Mouse (Mus musculus): Measurements from ENCODE around the gene Sbk3. TPM values are rescaled to one million over a fixed set of nuclear protein-coding genes. Genes with fewer than 3 reads are reported as not detected.
"Not testable (repeated sequence)": the region's sequence is repeated elsewhere in the genome, so short reads cannot be mapped to it uniquely, and the experiment has no call there.

Gene Sbk3
- polyA plus RNA-seq (2016; fragmentation: Nextera tagmentation; extraction: Ambion mirVana), result not detected in 2 replicates

DNA sequence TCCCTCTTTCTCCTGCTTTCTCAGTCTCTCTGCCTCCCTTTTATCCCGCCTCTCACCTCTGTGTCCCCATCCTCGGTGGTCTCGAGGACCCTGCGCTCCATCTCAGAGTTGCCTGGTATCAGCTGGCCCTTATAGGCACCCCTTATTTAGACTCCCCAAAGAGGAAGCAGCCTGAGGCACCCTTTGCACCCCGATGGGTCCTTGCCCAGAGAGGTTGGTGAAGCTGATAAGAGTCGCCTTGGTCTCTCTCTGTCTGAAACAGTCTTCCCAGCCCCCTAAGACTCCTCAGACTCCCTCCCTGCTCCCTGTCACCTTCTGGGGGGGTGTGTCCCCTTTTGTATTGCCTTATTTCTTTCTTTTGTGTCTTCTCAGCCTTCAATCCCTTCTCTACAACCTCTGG lies at the start of gene Sbk3:
Sbk3 (minus strand) TSS at position 101 of the 400 bp plus-strand sequence.
- Histone ChIP-seq H3K27me3 (ENCODE audit: low read depth, poor library complexity, severe bottlenecking) (no peaks in the 10 kb centered on the region), H3K4me3 (no peak within 1 kb of the TSS), H3K9me3 (replicated peaks) (no peaks in the 10 kb centered on the region), H3K27ac (no peak within 1 kb of the TSS), H3K4me1 (peaks cover 3% of the 10 kb centered on the region; the same call in 1 of the 2 replicates), H3K36me3 (no peaks in the 10 kb centered on the region)
- WGBS, result 51% methylated on average over 6 of the region's 6 CpGs
- no peak for DNase-seq (ENCODE audit: low spot score)

DNA sequence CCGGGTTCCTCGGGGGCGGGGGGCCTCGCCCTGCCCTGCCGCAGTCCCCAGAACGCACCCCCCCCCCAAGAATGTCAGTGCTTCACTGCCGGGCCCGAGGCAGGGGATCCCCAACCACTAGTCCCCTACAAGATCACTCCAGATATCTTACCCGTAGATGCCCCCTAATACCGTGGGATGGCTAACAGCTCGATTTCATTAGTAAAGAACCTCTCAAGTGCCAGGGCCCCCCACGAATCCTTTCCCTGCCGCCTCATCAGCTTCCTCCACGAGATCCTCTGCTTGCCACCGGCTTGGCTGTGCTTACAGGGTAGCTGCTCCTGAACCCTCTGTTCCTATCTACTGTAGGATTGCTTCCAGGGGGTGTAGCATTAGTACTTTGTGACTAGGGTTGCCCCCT lies 49.7 kb upstream of the Sbk3 start:
- Histone ChIP-seq H3K36me3 (peaks cover 60% of the 10 kb centered on the region), H3K27ac (peak overlapping the region; percentile 97), H3K4me1 (peaks cover 21% of the 10 kb centered on the region), H3K4me3 (peak overlapping the region; percentile 84), H3K9me3 (replicated peaks) (no peaks in the 10 kb centered on the region), H3K27me3 (ENCODE audit: low read depth, poor library complexity, severe bottlenecking) (no peaks in the 10 kb centered on the region)
- no peak for DNase-seq (ENCODE audit: low spot score)
- WGBS, result under 1% methylated on average over 14 of the region's 15 CpGs

DNA sequence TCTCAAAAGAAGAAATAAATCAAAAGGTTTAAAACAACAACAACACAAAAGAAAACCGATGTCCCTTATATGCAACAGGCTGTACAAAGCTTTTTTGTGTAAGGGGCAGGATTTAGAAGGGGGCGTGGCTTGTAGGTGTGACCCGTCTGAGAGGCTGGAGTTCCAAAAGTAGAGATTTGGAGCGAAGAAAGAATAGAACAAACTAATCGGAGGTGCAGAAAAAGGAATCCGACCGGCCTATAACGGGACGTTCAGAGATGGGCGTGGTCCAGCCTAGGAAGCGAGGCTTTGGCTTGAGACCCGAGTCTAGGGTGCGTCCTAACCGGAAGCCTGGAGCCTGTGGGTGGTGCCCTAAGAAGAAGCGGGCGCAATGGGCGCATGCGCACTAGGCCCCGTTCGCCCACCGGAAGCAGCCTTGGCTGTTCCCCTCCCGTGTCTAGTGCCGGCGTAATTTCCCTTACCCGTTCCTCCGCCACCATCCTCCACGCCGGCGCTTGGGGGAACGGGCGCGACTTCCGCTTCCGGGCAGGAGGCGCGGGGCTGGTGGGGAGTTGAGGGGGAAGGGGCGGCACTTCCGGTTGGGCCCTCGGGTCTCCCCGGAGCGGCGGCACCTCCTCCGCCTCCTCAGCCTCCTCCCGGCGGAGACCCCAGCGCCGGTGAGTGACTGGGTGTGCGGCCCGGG lies 49.2 kb upstream of the Sbk3 start, which contains the start of the genes Zfp865 and Ccdc106:
Zfp865 (plus strand) TSS at position 377 of the 682 bp plus-strand sequence.
Ccdc106 (plus strand) TSS at position 554 of the 682 bp plus-strand sequence.
- DNase-seq (ENCODE audit: low spot score), result peak; percentile 100
- Histone ChIP-seq H3K27me3 (ENCODE audit: low read depth, poor library complexity, severe bottlenecking) (no peaks in the 10 kb centered on the region), H3K4me3 (peak within 1 kb of the TSS; percentile 84), H3K27ac (peak within 1 kb of the TSS; percentile 97), H3K9me3 (replicated peaks) (no peaks in the 10 kb centered on the region), H3K36me3 (peaks cover 54% of the 10 kb centered on the region), H3K4me1 (peaks cover 24% of the 10 kb centered on the region)
- under 1% methylated on average over 49 of the region's 49 CpGs for WGBS

DNA sequence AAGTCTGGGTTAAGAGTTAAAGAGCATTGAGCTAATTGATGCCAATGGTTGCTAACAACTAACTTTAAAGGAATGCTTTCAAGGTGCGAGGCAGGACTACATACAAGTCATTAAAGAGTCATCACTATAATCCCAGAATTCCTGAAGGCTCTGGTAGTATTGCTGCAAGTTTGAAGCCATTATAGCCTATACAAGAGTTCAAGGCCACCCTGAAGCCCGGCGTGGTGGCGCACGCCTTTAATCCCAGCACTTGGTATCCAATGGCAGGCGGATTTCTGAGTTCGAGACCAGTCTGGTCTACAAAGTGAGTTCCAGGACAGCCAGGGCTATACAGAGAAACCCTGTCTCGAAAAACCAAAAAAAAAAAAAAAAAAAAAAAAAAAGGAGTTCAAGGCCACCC lies 48.6 kb upstream of the Sbk3 start:
- DNase-seq (ENCODE audit: low spot score); H3K9me3 ChIP-seq (replicated peaks); H3K27me3 ChIP-seq (ENCODE audit: low read depth, poor library complexity, severe bottlenecking): not testable (repeated sequence)
- H3K36me3 ChIP-seq, result peaks cover 49% of the 10 kb centered on the region
- peak overlapping the region; percentile 84 for H3K4me3 ChIP-seq
- 26% methylated on average over 8 of the region's 8 CpGs for WGBS
- peaks cover 24% of the 10 kb centered on the region for H3K4me1 ChIP-seq
- H3K27ac ChIP-seq, result peak overlapping the region; percentile 97

DNA sequence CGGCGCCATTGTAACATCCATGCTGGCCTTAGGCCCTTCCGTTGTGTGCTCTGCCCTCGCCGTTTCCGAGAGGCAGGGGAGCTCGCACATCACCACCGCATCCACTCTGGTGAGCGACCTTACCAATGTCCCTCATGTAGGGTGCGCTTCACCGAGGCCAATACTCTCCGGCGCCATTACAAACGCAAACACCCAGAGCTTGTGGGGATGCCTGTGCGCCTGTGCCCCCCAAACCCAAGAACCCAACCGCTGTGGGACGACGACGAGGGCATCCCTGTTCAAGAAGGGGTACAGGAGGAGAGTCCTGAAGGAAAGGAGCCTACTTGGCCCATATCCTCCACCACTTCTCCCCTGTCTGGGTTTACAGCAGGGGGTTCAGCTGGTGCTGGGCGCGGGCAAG lies 47.0 kb upstream of the Sbk3 start:
- Histone ChIP-seq H3K9me3 (replicated peaks) (no peaks in the 10 kb centered on the region), H3K27me3 (ENCODE audit: low read depth, poor library complexity, severe bottlenecking) (no peaks in the 10 kb centered on the region), H3K4me3 (no peak overlapping the region; the same call in 1 of the 2 replicates), H3K36me3 (peaks cover 35% of the 10 kb centered on the region), H3K27ac (no peak overlapping the region), H3K4me1 (peaks cover 28% of the 10 kb centered on the region)
- DNase-seq (ENCODE audit: low spot score), result no peak
- 96% methylated on average over 21 of the region's 21 CpGs for WGBS

DNA sequence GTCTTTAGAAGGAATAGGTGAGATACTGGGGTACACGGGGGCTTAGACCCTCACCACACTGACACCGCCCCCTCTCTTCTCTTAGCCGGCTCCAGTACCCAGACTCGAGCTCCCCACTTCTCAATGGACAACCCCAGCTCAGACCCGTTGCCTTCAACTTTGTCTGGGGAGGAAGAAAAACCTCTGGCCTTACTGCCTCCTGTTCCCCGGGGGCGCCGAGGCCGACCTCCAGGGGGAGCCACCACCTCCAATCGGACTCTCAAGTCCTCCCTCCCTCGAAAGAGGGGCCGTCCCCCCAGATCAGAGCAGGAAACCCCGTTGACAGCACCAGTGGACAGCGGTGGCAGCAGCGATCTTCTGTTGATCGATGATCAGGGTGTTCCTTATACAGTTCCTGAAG lies 46.4 kb upstream of the Sbk3 start:
- Histone ChIP-seq H3K27ac (no peak overlapping the region), H3K4me3 (no peak overlapping the region), H3K9me3 (replicated peaks) (no peaks in the 10 kb centered on the region), H3K36me3 (peaks cover 35% of the 10 kb centered on the region), H3K4me1 (peaks cover 28% of the 10 kb centered on the region), H3K27me3 (ENCODE audit: low read depth, poor library complexity, severe bottlenecking) (no peaks in the 10 kb centered on the region)
- DNase-seq (ENCODE audit: low spot score), result no peak
- 91% methylated on average over 16 of the region's 16 CpGs for WGBS

DNA sequence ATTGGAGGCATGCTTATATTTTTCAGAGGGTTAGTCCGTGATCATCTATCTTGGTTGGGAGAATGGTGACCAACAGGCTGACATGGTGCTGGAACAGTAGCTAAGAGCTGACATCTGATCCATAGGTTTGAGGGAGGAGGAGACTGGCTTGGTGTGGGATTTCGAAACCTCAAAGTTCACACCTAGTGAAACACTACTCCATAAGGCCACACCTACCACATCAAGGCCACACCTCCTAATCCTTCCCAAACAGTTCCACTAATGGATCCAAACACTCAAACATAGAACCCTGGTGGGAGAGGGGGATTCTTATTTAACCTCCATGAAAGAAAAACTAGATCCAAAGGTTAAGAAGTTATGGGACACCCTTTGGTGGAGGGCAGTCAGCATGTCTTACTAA lies 46.0 kb upstream of the Sbk3 start:
- peaks cover 26% of the 10 kb centered on the region for H3K4me1 ChIP-seq
- WGBS, result 96% methylated on average over 2 of the region's 2 CpGs
- no peak overlapping the region for H3K27ac ChIP-seq
- H3K27me3 ChIP-seq (ENCODE audit: low read depth, poor library complexity, severe bottlenecking), result no peaks in the 10 kb centered on the region
- no peak overlapping the region for H3K4me3 ChIP-seq
- no peak for DNase-seq (ENCODE audit: low spot score)
- H3K36me3 ChIP-seq, result peaks cover 35% of the 10 kb centered on the region
- no peaks in the 10 kb centered on the region for H3K9me3 ChIP-seq (replicated peaks)

DNA sequence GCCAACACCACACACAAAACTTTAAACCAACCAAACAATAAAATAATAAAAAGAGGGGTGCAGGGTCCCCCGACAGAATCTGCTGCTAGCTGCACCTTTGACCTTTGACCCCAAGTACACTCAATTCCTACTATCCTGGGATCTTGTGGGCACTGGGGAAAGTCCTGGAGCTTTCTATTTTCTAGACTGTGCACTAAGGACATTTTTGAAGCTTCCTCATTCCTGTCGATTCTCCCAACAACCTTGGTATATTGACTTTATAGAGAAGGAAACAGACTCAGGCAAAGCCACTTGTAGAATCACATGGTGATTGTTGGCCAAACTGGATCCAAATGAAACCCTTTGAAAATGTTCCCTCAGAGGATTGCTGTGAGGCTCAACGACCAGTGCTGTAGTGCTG lies 45.1 kb upstream of the Sbk3 start:
- no peaks in the 10 kb centered on the region for H3K9me3 ChIP-seq (replicated peaks)
- no peak for DNase-seq (ENCODE audit: low spot score)
- H3K36me3 ChIP-seq, result peaks cover 38% of the 10 kb centered on the region
- H3K4me3 ChIP-seq, result peak overlapping the region; percentile 69
- H3K27ac ChIP-seq, result peak overlapping the region; percentile 98
- 69% methylated on average over 3 of the region's 3 CpGs for WGBS
- peaks cover 18% of the 10 kb centered on the region for H3K4me1 ChIP-seq
- no peaks in the 10 kb centered on the region for H3K27me3 ChIP-seq (ENCODE audit: low read depth, poor library complexity, severe bottlenecking)

DNA sequence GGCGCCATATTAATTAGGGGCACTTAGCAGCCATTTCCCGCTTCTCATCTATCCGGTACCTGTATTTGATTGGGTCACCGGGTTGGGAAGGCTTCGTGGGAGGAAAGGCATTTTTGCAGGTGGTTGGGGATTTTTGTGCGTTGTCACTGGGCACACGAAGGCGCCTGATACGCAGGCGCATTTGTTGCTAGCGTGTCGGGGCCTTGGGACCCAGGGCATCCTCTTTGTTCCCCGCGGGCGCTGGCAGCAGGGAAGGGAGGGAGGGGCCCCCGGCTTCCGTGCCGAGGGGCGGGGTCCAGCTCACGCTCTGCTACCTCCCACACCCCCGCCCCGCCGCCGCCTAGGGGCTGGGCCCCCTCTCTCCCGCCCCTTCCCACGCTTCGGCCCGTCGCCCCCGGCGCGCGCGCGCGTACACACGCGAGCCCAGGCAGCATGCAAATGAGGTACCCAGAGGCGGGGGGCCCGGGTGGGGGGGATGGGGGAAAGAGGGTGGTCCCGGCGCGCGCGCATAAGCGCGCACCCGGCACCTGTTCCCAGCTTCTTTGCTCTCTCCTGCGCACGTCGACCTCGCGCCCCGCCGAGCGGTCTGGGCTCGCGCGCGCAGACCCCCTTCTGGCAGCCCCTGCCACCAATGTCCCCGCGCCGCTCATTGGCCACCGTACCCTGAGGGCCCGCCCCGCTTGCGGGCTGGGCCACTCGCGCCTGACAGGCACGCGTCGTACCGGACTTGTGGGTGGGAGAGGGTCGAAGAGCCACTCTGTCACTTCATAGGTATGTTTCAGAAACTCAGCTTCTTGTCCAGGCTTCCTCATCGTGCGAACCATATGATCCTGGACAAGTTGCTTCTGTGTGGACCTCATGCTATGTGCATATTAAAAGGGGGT lies 44.4 kb upstream of the Sbk3 start, which contains the start of gene Gm44973:
Gm44973 (plus strand) TSS at position 379 of the 884 bp plus-strand sequence.
- under 1% methylated on average over 63 of the region's 76 CpGs for WGBS
- Histone ChIP-seq H3K9me3 (replicated peaks) (no peaks in the 10 kb centered on the region), H3K27me3 (ENCODE audit: low read depth, poor library complexity, severe bottlenecking) (no peaks in the 10 kb centered on the region), H3K36me3 (peaks cover 45% of the 10 kb centered on the region), H3K4me3 (peak within 1 kb of the TSS; percentile 69), H3K27ac (peak within 1 kb of the TSS; percentile 98), H3K4me1 (peaks cover 16% of the 10 kb centered on the region; the same call in 1 of the 2 replicates)
- DNase-seq (ENCODE audit: low spot score), result peak; percentile 99

DNA sequence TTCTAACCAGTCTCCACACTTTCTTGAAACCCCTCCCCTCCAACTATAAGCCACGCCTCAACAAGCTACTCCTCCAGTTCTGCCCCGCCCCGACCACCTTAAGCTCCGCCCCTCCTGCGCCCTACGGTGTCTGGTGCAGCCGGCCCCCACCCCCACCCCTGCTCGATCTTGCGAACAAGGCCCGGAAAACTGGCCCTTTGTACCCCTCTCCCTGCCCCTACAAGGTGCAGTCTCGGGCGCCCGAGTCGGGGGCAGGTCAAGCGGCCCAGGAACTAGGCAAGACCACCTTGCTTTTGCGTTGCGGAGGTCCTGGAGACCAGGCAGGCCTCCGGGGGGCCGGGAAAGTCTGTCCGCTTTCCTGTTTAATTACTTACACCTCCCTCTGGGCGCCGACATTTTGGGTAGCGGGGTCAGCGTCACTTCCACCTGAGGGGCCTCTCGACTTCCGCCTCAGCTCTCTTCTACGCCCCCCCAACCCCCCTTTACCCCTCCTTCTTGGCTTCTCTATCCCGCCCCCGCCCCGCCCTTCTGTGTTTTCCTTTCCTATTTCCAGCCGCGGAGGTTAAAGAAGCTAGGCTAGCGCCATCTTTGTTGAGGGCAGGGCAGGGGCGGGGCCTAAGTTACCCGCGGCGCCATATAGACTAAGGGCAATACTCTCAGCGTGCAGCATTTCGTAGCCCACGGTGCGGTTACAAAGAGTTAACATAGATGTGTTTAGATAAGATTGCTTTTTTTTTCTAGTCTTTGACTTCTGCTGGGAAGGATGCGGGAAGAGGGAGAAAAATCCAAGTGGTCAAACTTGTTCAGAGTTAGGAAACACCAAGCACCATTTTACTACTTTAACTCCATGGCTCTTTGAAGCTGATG lies 43.5 kb upstream of the Sbk3 start, which contains the start of the genes Zfp524 and Fiz1:
Zfp524 (plus strand) TSS at position 165 of the 867 bp plus-strand sequence.
Fiz1 (minus strand) TSS at position 447 of the 867 bp plus-strand sequence.
- Histone ChIP-seq H3K36me3 (peaks cover 54% of the 10 kb centered on the region), H3K27me3 (ENCODE audit: low read depth, poor library complexity, severe bottlenecking) (no peaks in the 10 kb centered on the region), H3K4me1 (peaks cover 16% of the 10 kb centered on the region; the same call in 1 of the 2 replicates), H3K9me3 (replicated peaks) (no peaks in the 10 kb centered on the region), H3K4me3 (peak within 1 kb of the TSS; percentile 69), H3K27ac (peak within 1 kb of the TSS; percentile 98)
- DNase-seq (ENCODE audit: low spot score), result peak; percentile 97
- WGBS, result under 1% methylated on average over 42 of the region's 42 CpGs

DNA sequence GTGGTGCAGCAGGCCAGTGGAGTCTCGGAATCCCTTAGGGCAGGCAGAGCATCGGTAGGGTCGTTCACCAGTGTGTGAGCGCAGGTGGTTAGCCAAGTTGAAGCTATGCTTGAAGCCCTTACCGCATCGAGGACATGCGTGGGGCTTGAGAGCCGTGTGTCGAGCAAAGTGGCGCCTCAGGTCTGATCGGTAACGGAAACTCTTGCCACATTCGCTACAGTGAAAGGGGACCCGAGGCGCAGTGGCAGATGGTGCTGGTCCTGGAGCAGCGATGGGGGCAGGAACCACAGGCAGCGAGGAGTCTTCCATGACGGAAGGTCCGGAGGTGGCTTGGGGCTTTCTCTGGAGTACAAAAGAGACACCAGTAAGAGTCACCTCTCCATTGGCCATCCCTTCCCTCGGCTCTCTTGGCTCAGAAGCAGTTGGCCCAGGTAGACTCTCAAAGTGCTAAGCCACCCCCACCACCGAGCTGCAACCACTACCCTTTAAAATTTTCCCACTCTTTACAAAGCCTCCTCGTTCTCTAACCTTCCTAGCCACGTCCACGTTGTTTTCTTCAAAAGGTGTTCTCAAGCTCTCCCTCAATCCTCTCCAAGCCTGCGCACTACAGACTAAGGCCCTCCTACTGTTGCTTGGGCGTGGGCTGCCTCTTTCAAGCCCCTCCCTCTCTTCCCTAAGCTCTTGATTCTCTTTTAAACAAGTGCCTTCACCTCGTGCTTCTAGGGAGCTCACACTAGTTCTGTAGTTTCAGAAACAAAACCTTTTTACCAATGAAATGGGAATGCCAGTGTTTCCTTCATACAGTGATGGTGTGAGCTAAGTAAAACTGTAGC lies 41.9 kb upstream of the Sbk3 start:
- WGBS, result 92% methylated on average over 27 of the region's 27 CpGs
- peaks cover 65% of the 10 kb centered on the region for H3K36me3 ChIP-seq

More for the DNA sequence above, 41.9 kb upstream of the Sbk3 start:
- Histone ChIP-seq H3K4me3 (peak overlapping the region; percentile 69), H3K27me3 (ENCODE audit: low read depth, poor library complexity, severe bottlenecking) (no peaks in the 10 kb centered on the region), H3K4me1 (peaks cover 16% of the 10 kb centered on the region; the same call in 1 of the 2 replicates), H3K27ac (no peak overlapping the region), H3K9me3 (replicated peaks) (no peaks in the 10 kb centered on the region)
- DNase-seq (ENCODE audit: low spot score), result no peak
